Mouse (Mus musculus): ENCODE data around the gene Scp2.

DNA sequence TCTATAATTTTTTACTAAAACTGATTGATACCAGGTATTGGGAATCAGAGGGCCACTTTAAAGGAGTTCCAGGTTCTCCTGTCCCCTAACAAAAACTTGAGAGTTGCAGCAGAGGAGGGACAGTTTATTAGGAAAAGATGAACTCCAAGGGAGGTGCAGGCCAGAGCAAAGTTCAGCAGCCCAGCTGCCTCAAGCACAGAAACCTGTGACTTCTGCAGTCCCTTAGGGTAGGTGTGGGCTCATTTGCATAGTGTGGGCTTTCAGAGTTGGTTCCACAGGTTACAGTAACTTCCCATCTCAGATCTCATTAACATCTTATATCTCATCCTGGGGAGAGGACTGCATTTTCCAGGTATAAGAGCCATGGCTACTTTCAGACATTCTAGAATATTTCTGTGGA is 1.0 kb downstream of the Scp2 start:
- TF ChIP-seq POLR2A (IDR thresholded peaks at IDR 0.05; ENCODE audit: extremely low read depth, insufficient read depth, low read length), result no peak
- no peak for TF ChIP-seq CTCF (IDR thresholded peaks at IDR 0.05; ENCODE audit: extremely low read depth, insufficient read depth, low read length)

All from cortical plate, adult 2 months (tissue).